Mouse (Mus musculus): ENCODE measurements around the gene Pnmt.

GRCm38 (mm10) chr11:98367863-98368186 is 18.4 kb upstream of the Pnmt start:
- TF ChIP-seq CTCF (conservative IDR thresholded peaks at IDR 0.05 in 1 of 2, IDR thresholded peaks at IDR 0.05 in 1 of 2; ENCODE audit: low read depth in 2 of 2, low read length in 2 of 2) (no peak), UBTF (IDR thresholded peaks at IDR 0.05; ENCODE audit: low read depth, low read length) (no peak), E2F4 (IDR thresholded peaks at IDR 0.05; ENCODE audit: insufficient replicate concordance, low read depth, low read length) (no peak), HCFC1 (IDR thresholded peaks at IDR 0.05; ENCODE audit: low read depth, low read length) (no peak), POLR2A (IDR thresholded peaks at IDR 0.05; ENCODE audit: low read depth, low read length) (no peak), MEF2A (IDR thresholded peaks at IDR 0.05; ENCODE audit: borderline replicate concordance, low read depth, low read length) (no peak)

All from CH12.LX (cell line).